Mouse (Mus musculus) B cell, adult 67 days (primary cell): Measurements from ENCODE around the gene Cyp2c66. TPM values are rescaled to one million over a fixed set of nuclear protein-coding genes. Genes with fewer than 3 reads are reported as not detected.

Experiments used
- total RNA-seq, 2 experiments: library from RNA; stranded (reverse); gene quantifications; 4 replicates each; pipeline ENCODE4 v1.2.4; 2023

Gene Cyp2c66
- not detected for total RNA-seq

DNA sequence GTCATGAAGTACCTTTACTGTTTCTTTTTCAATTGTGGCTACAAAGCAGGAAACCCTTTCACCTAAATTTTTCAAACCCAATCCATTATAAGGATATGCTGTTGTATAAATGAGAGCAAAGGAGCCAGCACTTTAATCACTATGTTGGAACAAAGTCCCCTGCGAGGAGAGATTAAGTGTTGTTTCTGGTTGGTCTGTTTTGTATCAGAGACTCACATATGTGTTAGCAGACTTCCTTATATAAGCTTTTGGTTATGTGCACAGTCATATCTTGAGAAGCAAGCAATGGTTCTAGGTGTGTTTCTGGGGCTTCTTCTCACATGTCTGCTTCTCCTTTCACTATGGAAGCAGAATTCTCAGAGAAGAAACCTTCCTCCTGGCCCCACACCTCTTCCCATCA, at the start of gene Cyp2c66:
TSS of gene Cyp2c66 (plus strand) at position 255 of the 400 bp plus-strand sequence.

Other genes with a start within 250 kb of the Cyp2c66 start
- 10 to 100 TPM; 13.2 to 20.6 TPM for gene Hells, start 183.0 kb upstream of the Cyp2c66 start, total RNA-seq
- under 1 TPM in 1 of 2 experiments, not detected in 1; 0.27 TPM for gene Cyp2c55, start 106.9 kb upstream of the Cyp2c66 start, total RNA-seq
- not detected for gene Cyp2c65, start 52.9 kb upstream of the Cyp2c66 start, total RNA-seq
- not detected for gene Cyp2c29, start 155.5 kb downstream of the Cyp2c66 start, total RNA-seq